Mouse (Mus musculus) midbrain, embryonic 16.5 days (tissue): ENCODE measurements around the gene Cep57l1. TPM values are rescaled to one million over a fixed set of nuclear protein-coding genes. Genes with fewer than 3 reads are reported as not detected.

ENCODE experiments used
- microRNA-seq: library from miRNA; unstranded; fragments of <30 nt; microRNA quantifications from one replicate; pipeline ENCODE4, GENCODE M21; 2017
- polyA plus RNA-seq: library from polyadenylated mRNA; unstranded; fragments of >200 nt; fragmentation: Nextera tagmentation; extraction: Ambion mirVana; gene quantifications from 2 replicates; pipeline ENCODE4 v1.2.1, GENCODE M21; 2015

Cep57l1 gene
- polyA plus RNA-seq, 1 experiment from 2014 or later: 15.9 TPM

Small RNA genes within 50 kb of the gene (microRNA-seq; reads per million reads assigned to microRNA genes)
- gene Mir3473b: not detected

Other genes starting within 250 kb of the Cep57l1 start
- gene Ccdc162, start 93.2 kb downstream of the Cep57l1 start, polyA plus RNA-seq: 0.90 and 0.91 TPM in 2 replicates
- gene Sesn1, start 64 bp upstream of the Cep57l1 start, polyA plus RNA-seq: 33.6 and 38.6 TPM in 2 replicates
- gene Armc2, start 208.6 kb upstream of the Cep57l1 start, polyA plus RNA-seq: 11.7 and 12.1 TPM in 2 replicates